Mouse (Mus musculus) G1E (cell line): ENCODE data around the gene Pla2g6.

ENCODE experiments used
- CTCF ChIP-seq: IDR thresholded peaks from 2 replicates; pipeline ENCODE4 v1.5.1; 2012; ENCODE audit warnings: low read depth, low read length, inconsistent platforms, mixed read lengths
- GATA1 ChIP-seq: IDR thresholded peaks from 2 replicates; pipeline ENCODE4 v1.6.1; 2012; ENCODE audit warnings: borderline replicate concordance, low read length, inconsistent platforms, mixed read lengths
- GATA2 ChIP-seq: IDR thresholded peaks from 2 replicates; pipeline ENCODE4 v1.6.1; 2012; ENCODE audit warnings: low read depth, low read length, inconsistent platforms, borderline replicate concordance
- POLR2AphosphoS5 ChIP-seq: IDR thresholded peaks from 2 replicates; pipeline ENCODE4 v1.6.1; 2012; ENCODE audit warnings: low read depth, low read length, inconsistent platforms; ENCODE audit not compliant: insufficient replicate concordance
- TAL1 ChIP-seq: conservative IDR thresholded peaks from 2 replicates; pipeline ENCODE4 v1.6.1; 2012; ENCODE audit warnings: low read depth, low read length, inconsistent platforms, mixed read lengths

DNA sequence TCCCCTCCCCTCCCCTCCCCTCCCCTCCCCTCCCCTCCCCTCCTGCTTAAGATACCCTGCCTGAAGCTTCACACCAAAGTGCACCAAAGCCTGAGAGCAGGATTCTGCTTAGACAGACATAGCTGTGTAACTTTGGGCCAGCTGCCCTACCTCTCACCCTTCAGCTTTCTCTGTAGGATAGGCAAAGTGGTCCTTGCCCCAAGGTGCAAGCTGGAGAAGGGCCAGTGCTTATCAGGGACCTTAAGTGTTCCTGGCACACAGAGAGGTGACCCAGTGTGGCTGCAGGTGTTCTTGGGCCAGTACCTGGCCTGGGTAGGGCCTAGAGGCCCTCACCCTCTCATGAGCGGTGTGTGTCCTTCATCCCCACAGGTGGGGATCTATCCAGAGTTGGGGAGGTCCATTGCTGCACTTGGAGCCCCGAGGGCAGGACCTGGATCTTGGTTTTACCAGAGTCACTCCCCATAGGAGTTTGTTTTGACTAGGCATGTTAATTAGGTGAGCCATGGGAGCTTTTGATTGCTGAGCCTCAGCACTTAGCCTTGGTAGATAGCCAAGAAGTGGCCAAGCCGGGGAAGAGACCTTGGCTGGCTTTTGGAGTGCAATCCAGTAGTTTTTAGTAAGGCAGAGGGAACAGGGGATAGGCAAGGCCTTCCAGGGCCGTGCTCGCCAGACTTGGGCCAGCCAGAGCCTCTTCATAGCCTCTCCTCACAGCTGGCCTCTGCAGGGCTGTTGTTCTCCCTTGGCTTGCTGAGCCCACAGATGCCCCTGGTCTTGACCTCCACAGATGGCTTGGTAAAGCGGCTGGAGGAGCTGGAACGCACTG lies 83.9 kb downstream of the Pla2g6 start:
- no peak for TF ChIP-seq GATA1
- TF ChIP-seq CTCF, result no peak
- no peak for TF ChIP-seq TAL1
- no peak for TF ChIP-seq GATA2
- no peak for TF ChIP-seq POLR2AphosphoS5
